Mouse (Mus musculus) brain, adult 2 months (tissue): Measurements from ENCODE around the gene Aldh3a1.

Source experiments
- DNase-seq: peaks from one replicate; pipeline ENCODE4 v3.0.0; 2011; ENCODE audit warnings: low read depth, low spot score

Gene Aldh3a1

GRCm38 (mm10) chr11:61196616-61197353, 10.6 kb upstream of the Aldh3a1 start:
- no peak for DNase-seq

- DNase-seq = no peak
These were observed 9.4 kb upstream of the Aldh3a1 start for GRCm38 (mm10) chr11:61197935-61198334.

GRCm38 (mm10) chr11:61199620-61200362, 7.5 kb upstream of the Aldh3a1 start:
- DNase-seq = no peak

DNA sequence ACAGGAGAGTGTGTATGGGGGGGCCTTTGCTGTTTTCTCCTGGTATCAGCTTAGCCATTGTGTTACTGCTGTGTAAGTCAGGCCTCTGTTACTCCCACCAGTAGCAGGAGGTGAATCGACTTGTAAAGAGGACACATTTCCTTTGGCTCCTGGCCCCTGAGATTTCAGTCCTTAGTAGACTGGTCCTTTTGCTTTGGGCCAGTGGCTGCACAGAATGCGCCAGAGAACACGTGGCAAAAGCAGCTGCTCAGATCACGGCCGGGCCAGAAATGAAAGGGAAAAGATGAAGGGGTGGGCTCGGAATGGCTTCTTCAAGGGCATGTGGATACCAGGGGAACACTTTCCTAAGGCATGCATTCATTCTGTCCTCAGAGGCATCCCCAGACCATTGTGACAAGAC, 5.2 kb upstream of the Aldh3a1 start:
- DNase-seq = no peak

- DNase-seq = no peak
These were observed 4.5 kb upstream of the Aldh3a1 start for GRCm38 (mm10) chr11:61202810-61203209.

GRCm38 (mm10) chr11:61205167-61205950, 2.0 kb upstream of the Aldh3a1 start:
- DNase-seq = peak; percentile 82

GRCm38 (mm10) chr11:61206136-61206535, 1.2 kb upstream of the Aldh3a1 start:
- no peak for DNase-seq

DNA sequence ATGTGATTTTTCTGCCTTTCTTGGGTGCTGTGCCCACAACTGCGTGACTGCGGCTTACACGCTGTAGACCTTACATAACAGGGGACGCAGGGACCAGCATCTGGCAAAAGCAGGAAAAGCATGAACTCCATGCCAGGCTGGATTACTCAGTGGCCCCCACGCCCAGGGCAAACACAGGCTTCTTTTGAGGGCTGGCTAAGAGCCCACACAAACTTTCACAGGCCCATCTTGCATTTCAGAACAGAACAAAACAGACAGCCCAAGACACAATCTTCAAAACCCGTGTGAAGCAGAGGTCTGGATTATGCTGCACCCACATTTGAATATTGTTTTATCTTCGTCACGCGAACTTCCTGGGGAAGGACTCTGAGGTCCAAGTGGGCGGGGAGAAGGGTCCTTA, 979 bp downstream of the Aldh3a1 start:
- DNase-seq = no peak

- DNase-seq = no peak
These were observed 4.8 kb downstream of the Aldh3a1 start for GRCm38 (mm10) chr11:61212102-61212501.

GRCm38 (mm10) chr11:61215936-61216335, 8.6 kb downstream of the Aldh3a1 start:
- no peak for DNase-seq

GRCm38 (mm10) chr11:61220156-61220881, 13.0 kb downstream of the Aldh3a1 start:
- DNase-seq = peak; percentile 82

GRCm38 (mm10) chr11:61222007-61222406, 14.7 kb downstream of the Aldh3a1 start:
- DNase-seq = peak; percentile 58

- no peak for DNase-seq
These were observed 15.8 kb downstream of the Aldh3a1 start for GRCm38 (mm10) chr11:61222971-61223745.

DNA sequence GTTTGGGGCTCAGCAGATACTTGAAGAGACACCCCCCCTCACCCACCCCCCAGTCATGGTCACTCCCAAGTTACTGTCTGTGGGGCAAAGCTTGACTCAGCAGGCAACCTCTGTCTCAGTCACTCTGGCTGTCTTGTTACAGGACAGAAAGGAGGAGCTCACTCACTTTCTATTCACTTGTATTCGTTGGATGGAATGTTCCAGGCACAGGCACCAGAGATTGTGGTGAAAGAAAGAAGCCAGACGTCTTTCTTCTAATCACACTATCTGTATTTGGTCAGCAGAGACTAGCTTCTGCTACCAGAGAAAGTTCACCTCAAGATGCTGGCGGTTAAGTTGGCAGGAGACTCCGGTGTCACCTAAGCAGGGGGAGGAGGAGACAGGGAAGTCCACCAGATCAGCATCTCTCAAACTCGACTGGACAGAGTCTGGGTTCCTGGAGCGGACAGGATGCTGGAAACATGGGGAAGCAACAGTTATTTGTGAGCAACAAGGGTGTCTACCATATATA, 17.0 kb downstream of the Aldh3a1 start:
- DNase-seq = no peak

DNA sequence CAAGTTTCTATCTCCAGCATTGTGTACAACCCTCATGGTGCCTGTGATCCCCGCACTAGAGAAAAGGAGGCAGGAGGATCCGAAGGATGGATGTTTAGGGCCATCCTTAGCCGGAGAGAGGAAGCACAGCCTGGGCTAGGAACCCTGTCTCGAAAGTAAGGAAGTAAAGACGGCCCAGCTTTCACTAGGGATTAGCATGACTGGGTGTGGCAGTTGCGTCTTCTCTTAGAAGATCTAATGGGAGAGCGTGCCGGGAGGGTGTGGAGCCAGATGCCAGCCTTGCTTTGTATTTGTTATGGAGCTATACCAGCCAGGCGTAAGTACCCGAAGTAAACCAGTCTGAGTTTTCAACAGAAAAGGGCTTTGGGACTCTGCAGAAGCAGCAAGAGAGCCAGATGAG, 17.6 kb downstream of the Aldh3a1 start:
- DNase-seq = no peak

DNA sequence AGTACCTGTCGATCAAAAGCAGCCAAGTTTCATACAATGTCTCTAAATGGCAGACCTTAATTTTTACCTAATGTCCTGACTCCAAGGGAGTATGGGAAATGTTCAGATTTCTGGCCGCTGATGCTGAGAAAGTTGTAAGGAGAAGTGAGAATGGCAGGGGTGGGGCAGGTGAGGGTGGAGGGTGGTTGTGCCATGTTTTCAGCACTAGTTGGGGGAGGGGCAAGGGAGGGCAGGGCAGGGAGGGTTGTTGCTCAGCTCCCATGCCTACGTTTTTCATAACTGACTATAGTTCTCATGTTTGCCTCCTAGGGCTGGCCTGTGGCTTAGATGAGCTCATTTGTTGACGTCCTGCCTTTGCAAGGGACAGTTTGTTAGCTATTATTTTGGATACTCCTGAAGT, 18.2 kb downstream of the Aldh3a1 start:
- no peak for DNase-seq

- peak; percentile 98 for DNase-seq
These were observed 18.6 kb downstream of the Aldh3a1 start for GRCm38 (mm10) chr11:61225941-61226412.

GRCm38 (mm10) chr11:61227816-61228215, 20.5 kb downstream of the Aldh3a1 start:
- peak; percentile 95 for DNase-seq

- no peak for DNase-seq
These were observed 21.1 kb downstream of the Aldh3a1 start for GRCm38 (mm10) chr11:61228406-61228805.

- peak; percentile 84 for DNase-seq
These were observed 24.0 kb downstream of the Aldh3a1 start for GRCm38 (mm10) chr11:61231329-61231728.
